Mouse (Mus musculus) gastrocnemius, postnatal 4 days (tissue): ENCODE measurements around the gene Olfr46. TPM values are rescaled to one million over a fixed set of nuclear protein-coding genes. Genes with fewer than 3 reads are reported as not detected.
"Not testable (repeated sequence)": the region's sequence is repeated elsewhere in the genome, so short reads cannot be mapped to it uniquely, and the experiment has no call there.

Experiments
- DNase-seq, 2 experiments: peaks; one replicate each; pipeline ENCODE4 v3.0.0; 2021 to 2022; ENCODE audit warnings: low spot score in 2 of 2, mixed read lengths in 2 of 2
- long read RNA-seq, 2 experiments: library from polyadenylated mRNA; stranded (forward); transcript quantifications; one replicate each; pipeline ENCODE4 v2.0.0; 2021
- total RNA-seq, 2 experiments: library from RNA; stranded (reverse); gene quantifications; 2 replicates each; pipeline ENCODE4 v1.2.3; 2021

Gene Olfr46
- total RNA-seq, result not detected
- long read RNA-seq, experiment 1, result 0 reads
- long read RNA-seq, experiment 2, result 0 reads

- not testable (repeated sequence) for DNase-seq
Observed at GRCm38 (mm10) chr7:140600969-140601368, at the start of gene Olfr46. Gene Olfr46, plus strand, starts transcription at chr7:140601269.

- no peak for DNase-seq
Observed at GRCm38 (mm10) chr7:140567586-140567985, 33.5 kb upstream of the Olfr46 start, which contains the start of gene Olfr538. Gene Olfr538, plus strand, starts transcription at chr7:140567886.

- not testable (repeated sequence) for DNase-seq
Observed at GRCm38 (mm10) chr7:140628670-140629069, 27.6 kb downstream of the Olfr46 start, which contains the start of gene Olfr61. Gene Olfr61, plus strand, starts transcription at chr7:140628970.

- no peak for DNase-seq
Observed at GRCm38 (mm10) chr7:140630559-140630958, 29.5 kb downstream of the Olfr46 start.

GRCm38 (mm10) chr7:140646152-140646551 lies 45.1 kb downstream of the Olfr46 start, which contains the start of gene Olfr53:
Gene Olfr53, plus strand, starts transcription at chr7:140646452.
- no peak for DNase-seq

GRCm38 (mm10) chr7:140659630-140660029 lies 58.6 kb downstream of the Olfr46 start, which contains the start of gene Olfr539:
Gene Olfr539, plus strand, starts transcription at chr7:140659930.
- DNase-seq, result no peak

Other genes with a start within 250 kb of the Olfr46 start
- not detected for gene Olfr60, start 239.6 kb upstream of the Olfr46 start, total RNA-seq
- not detected for gene Olfr530, start 224.9 kb upstream of the Olfr46 start, total RNA-seq
- not detected for gene Olfr531, start 198.4 kb upstream of the Olfr46 start, total RNA-seq
- gene Olfr532, start 179.6 kb upstream of the Olfr46 start, total RNA-seq, result not detected
- gene Olfr533, start 137.9 kb upstream of the Olfr46 start, total RNA-seq, result not detected
- not detected for gene Olfr535, start 117.1 kb upstream of the Olfr46 start, total RNA-seq
- gene Olfr536, start 93.9 kb upstream of the Olfr46 start, total RNA-seq, result not detected
- not detected for gene Olfr538, start 33.4 kb upstream of the Olfr46 start, total RNA-seq
- gene Olfr61, start 27.7 kb downstream of the Olfr46 start, total RNA-seq, result not detected
- not detected for gene Olfr53, start 45.2 kb downstream of the Olfr46 start, total RNA-seq
- gene Olfr539, start 58.7 kb downstream of the Olfr46 start, total RNA-seq, result under 1 TPM in 1 of 2 experiments, not detected in 1; 0.02 TPM
- not detected for gene Olfr45, start 80.7 kb downstream of the Olfr46 start, total RNA-seq
- not detected for gene Olfr541, start 96.0 kb downstream of the Olfr46 start, total RNA-seq
- 1 to 10 TPM in 1 of 2 experiments, under 1 TPM in 1; 0.54 to 3.6 TPM for gene Cyp2e1, start 162.5 kb downstream of the Olfr46 start, total RNA-seq
- gene Syce1, start 186.6 kb downstream of the Olfr46 start, total RNA-seq, result not detected
- gene Zfp941, start 220.9 kb downstream of the Olfr46 start, total RNA-seq, result under 1 TPM in 1 of 2 experiments, not detected in 1; 0.07 TPM
- gene Urah, start 233.7 kb downstream of the Olfr46 start, total RNA-seq, result under 1 TPM in 1 of 2 experiments, not detected in 1; 0.44 TPM
- not detected for gene Scgb1c1, start 244.3 kb downstream of the Olfr46 start, total RNA-seq
- gene Odf3, start 246.5 kb downstream of the Olfr46 start, total RNA-seq, result not detected